Comparison of ENCODE assay signal across 15 mouse cellular contexts in genomic region chr10:7871381-7872020, GRCm38 (mm10). TPM values are rescaled to one million over a fixed set of nuclear protein-coding genes. Genes with fewer than 3 reads are reported as not detected.
DNase-seq lines count a peak whose midpoint lies in the region; ATAC-seq lines count a peak whose summit lies in the region.
"Had no signal": no experiment of that assay in that cellular context is flagged by ENCODE, and none has a peak within 500 bp of the region (broad histone marks: within the 10 kb centered on the region; RNA-seq: fewer than 3 reads in every experiment).

No protein-coding gene starts in this region.

- H3K9me3 ChIP-seq in heart, embryonic 10.5 days, result no peaks in the 10 kb centered on the region
- H3K9me3 ChIP-seq: embryonic facial prominence, embryonic 12.5 days; forebrain, embryonic 12.5 days; G1E; heart, embryonic 13.5 days; hindbrain, embryonic 12.5 days had no signal

- H3K27me3 ChIP-seq in heart, embryonic 10.5 days (ENCODE audit: insufficient read depth, poor library complexity, severe bottlenecking), result peaks cover 27% of the 10 kb centered on the region

- ATAC-seq in CD4-positive, CD25-positive, alpha-beta regulatory T cell, adult 4 months, result peak; percentile 10
- ATAC-seq in inflammation-experienced regulatory T-cells, adult 6 months, result peak; percentile 19
- ATAC-seq: hindbrain, embryonic 16.5 days had no signal

- no peak overlapping the region for H3K27ac ChIP-seq in heart, embryonic 10.5 days
- H3K27ac ChIP-seq: embryonic facial prominence, embryonic 12.5 days; forebrain, embryonic 12.5 days; heart, embryonic 13.5 days; hindbrain, embryonic 12.5 days had no signal

- H3K36me3 ChIP-seq in heart, embryonic 10.5 days, result no peaks in the 10 kb centered on the region
- H3K36me3 ChIP-seq: embryonic facial prominence, embryonic 12.5 days; forebrain, embryonic 12.5 days; G1E; heart, embryonic 13.5 days; hindbrain, embryonic 12.5 days had no signal

- intact Hi-C loops in heart, postnatal 25 days (cut with DNase I), result no loop called here

- no peak overlapping the region for H3K4me3 ChIP-seq in heart, embryonic 10.5 days
- H3K4me3 ChIP-seq: embryonic facial prominence, embryonic 12.5 days; forebrain, embryonic 12.5 days; heart, embryonic 13.5 days; hindbrain, embryonic 12.5 days had no signal

- DNase-seq in heart, embryonic 10.5 days (ENCODE audit: low spot score), result peak; percentile 62
- no peak for DNase-seq in heart, postnatal 25 days (ENCODE audit: low spot score)
- DNase-seq in NIH3T3 (ENCODE audit: low read depth), result peak; percentile 37
- no peak for DNase-seq in thymus, postnatal 36 days
- no peak for DNase-seq in lung, postnatal 36 days
- DNase-seq in urinary bladder, postnatal 10 days (ENCODE audit: low spot score), result no peak
- DNase-seq: cerebellum, adult 2 months had no signal

- peaks cover 22% of the 10 kb centered on the region for H3K4me1 ChIP-seq in heart, embryonic 10.5 days

- 82% methylated on average over 5 of the region's 5 CpGs for WGBS in heart, embryonic 10.5 days

RNA-seq across cellular contexts. Expression of gene Zc3h12d, which starts 39.2 kb away (rescaled TPM):
- polyA plus RNA-seq in heart, embryonic 10.5 days (2016; fragmentation: Nextera tagmentation; extraction: Ambion mirVana), result 0.11 and 0.12 TPM in 2 replicates
- under 1 TPM; 0.18 to 0.25 TPM for total RNA-seq in heart, postnatal 25 days (2021)
- polyA plus RNA-seq in CD4-positive, CD25-positive, alpha-beta regulatory T cell, adult 4 months (2017; shearing (Covaris generic)), result 10 to 100 TPM; 51.7 to 87.3 TPM
- polyA plus RNA-seq in inflammation-experienced regulatory T-cells, adult 6 months (2017; shearing (Covaris generic)), result 10 to 100 TPM; 36.9 to 59.8 (median 48.1) TPM
- polyA plus RNA-seq: forebrain, embryonic 12.5 days; G1E had no signal

Comparison
In these comparisons a context has a peak if more than half of its experiments do, and no peak if none do; other contexts are left out.
1. DNase-seq: peak in heart, embryonic 10.5 days (single experiment) and NIH3T3 (single experiment); none in heart, postnatal 25 days (single experiment), thymus, postnatal 36 days (0 of 2), lung, postnatal 36 days (single experiment) and urinary bladder, postnatal 10 days (single experiment).
2. RNA of gene Zc3h12d, which starts 39.2 kb away (polyA plus RNA-seq): 51.7 to 87.3 TPM in CD4-positive, CD25-positive, alpha-beta regulatory T cell, adult 4 months and 36.9 to 59.8 TPM in inflammation-experienced regulatory T-cells, adult 6 months; 0.11 to 0.12 TPM in heart, embryonic 10.5 days; every median in the first group is over 10 times any median in the second.